Mouse (Mus musculus): ENCODE results near the gene Krtap1-5. TPM values are rescaled to one million over a fixed set of nuclear protein-coding genes. Genes with fewer than 3 reads are reported as not detected.

The Krtap1-5 gene
- not detected for polyA plus RNA-seq (2014; fragmentation: Illumina TruSeq; extraction: RNeasy Lipid Tissue Mini Kit (QIAGEN cat#74804); ENCODE audit: low read depth, low replicate concordance)

DNA sequence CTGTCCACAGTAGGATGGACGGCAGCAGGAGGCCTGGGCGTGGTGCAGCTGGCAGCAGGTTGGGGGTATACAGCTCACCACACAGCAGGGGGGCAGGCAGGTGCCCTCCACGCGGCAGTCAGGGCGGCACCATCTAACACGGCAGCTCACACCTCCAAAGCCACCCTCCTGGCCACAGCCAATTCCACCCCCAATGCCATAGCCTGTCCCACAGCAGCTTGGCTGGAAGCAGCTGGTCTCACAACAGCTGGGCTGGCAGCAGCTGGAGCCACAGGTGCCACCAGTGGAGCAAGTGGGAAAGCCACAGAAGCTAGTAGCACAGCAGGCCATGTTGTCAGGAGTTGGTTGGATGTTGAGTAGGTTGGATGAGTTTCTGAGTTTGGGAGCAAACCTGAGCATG is at the start of gene Krtap1-5:
Gene Krtap1-5, minus strand, starts transcription at position 381 of the 400 bp plus-strand sequence.

DNA sequence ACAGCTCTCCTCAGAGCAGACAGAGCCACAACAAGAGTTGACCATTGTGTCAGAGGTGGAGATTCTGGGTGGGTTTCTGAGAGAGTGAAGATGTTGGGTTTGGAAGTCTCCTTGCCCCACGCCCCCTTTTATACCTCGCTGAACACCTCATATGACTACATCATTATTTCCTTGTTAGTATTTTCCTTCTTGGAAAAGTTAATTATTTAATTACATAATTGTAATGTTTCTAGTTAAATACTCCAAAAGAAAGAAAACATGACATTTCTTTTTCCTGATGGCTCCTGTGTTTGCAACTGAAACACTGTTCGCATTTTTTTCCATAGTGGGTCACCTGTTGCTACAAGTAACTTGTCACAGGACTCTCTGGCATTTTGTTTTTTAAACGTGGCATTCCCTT is 47.3 kb upstream of the Krtap1-5 start, which contains the start of gene Krtap4-1:
Gene Krtap4-1, minus strand, starts transcription at position 101 of the 400 bp plus-strand sequence.

DNA sequence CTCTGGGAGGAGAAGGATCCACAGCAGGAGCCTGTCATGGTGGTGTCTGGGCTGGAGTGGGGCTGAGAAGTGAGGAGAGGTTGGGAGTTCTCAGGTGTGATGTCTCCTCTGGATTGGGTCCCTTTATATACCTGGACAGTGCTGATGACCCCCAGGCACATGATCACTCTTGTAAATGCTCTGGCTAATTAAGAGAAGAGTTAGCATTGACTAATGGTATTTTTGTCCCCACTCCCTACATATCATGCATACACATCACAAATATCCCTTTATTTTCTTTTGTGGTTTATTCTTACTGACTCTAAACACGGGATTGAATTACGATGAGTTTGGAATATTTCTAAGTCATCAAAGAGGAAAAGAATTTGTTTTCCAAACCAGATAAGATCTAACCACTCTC is 39.5 kb upstream of the Krtap1-5 start, which contains the start of gene Gm11562:
Gene Gm11562, minus strand, starts transcription at position 101 of the 400 bp plus-strand sequence.

DNA sequence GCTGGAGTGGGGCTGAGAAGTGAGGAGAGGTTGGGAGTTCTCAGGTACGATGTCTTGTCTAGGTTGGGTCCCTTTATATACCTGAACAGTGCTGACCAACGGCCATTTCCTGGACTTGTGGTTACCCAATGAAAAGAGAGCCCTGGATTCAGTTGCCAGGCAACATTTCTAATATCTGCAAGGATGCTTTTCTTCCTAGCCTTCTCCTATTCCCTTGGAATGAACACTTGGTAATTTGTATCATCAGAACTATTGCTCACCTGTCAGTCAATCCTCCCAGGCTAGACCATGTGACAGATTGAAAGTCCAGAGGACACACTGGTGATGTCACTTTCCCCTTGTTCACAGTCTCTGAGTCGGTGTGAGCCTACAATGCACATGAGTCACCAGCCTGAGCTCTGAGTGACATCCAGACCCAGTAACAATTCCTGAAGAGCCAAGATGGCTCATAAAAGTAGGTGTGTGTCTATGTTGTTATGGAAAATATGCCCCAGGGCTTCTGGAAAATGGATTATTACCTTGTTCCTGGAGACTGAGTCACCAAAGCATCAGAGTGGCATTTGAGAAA is 34.1 kb upstream of the Krtap1-5 start, which contains the start of gene Krtap2-4:
Gene Krtap2-4, minus strand, starts transcription at position 51 of the 568 bp plus-strand sequence.

DNA sequence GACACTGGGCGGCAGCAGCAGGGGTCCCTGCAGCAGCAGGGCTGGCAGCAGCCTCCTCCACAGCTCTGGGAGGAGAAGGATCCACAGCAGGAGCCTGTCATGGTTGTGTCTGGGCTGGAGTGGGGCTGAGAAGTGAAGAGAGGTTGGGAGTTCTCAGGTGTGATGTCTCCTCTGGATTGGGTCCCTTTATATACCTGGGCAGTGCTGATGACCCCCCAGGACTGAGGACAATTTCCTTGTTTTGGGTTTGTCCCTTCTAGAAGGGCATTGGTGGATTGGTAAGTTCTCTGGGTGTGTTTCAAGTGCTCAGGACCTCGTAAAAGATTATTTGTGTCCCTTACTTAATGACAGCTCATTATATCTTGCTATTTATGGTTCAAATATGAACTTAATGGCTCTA is 29.3 kb upstream of the Krtap1-5 start, which contains the start of gene Gm11937:
Gene Gm11937, minus strand, starts transcription at position 101 of the 400 bp plus-strand sequence.

DNA sequence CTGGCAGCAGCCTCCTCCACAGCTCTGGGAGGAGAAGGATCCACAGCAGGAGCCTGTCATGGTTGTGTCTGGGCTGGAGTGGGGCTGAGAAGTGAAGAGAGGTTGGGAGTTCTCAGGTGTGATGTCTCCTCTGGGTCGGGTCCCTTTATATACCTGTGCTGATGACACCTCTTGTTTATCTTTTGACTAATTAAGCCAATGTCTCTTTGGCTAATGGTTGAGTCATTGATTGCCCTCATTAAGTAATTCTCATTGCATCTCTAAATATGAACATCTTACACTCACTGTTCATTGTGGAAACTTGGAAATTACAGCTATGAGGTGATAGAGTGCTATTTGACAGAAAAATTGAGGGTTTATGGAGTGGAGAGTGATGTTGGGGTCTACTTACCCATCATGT is 22.4 kb upstream of the Krtap1-5 start, which contains the start of gene Gm11938:
Gene Gm11938, minus strand, starts transcription at position 101 of the 400 bp plus-strand sequence.

DNA sequence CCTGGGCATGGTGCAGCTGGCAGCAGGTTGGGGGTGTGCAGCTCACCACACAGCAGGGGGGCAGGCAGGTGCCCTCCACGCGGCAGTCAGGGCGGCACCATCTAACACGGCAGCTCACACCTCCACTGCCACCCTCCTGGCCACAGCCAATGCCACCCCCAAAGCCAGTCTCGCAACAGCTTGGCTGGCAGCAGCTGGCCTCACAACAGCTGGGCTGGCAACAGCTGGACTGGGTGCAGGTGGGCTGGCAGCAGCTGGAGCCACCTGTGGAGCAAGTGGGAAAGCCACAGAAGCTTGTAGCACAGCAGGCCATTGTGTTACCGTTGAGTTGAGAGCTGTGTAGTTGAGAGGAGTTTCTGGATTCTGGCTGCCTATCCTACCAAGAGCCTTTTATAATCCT is 16.9 kb upstream of the Krtap1-5 start, which contains the start of gene Krtap9-3:
Gene Krtap9-3, minus strand, starts transcription at position 364 of the 400 bp plus-strand sequence.

DNA sequence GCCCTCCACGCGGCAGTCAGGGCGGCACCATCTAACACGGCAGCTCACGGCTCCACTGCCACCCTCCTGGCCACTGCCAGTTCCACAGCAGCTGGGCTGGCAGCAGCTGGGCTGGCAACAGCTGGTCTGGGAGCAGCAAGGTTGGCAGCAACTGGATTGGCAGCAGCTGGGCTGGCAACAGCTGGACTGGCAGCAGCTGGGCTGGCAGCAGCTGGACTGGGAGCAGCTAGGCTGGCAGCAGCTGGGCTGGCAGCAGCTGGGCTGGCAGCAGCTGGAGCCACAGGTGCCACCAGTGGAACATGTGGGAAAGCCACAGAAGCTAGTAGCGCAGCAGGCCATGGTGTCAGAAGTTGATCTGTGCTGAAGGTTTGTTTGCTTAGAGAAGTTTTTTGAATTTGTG is 10.2 kb upstream of the Krtap1-5 start, which contains the start of gene Krtap1-3:
Gene Krtap1-3, minus strand, starts transcription at position 359 of the 400 bp plus-strand sequence.

DNA sequence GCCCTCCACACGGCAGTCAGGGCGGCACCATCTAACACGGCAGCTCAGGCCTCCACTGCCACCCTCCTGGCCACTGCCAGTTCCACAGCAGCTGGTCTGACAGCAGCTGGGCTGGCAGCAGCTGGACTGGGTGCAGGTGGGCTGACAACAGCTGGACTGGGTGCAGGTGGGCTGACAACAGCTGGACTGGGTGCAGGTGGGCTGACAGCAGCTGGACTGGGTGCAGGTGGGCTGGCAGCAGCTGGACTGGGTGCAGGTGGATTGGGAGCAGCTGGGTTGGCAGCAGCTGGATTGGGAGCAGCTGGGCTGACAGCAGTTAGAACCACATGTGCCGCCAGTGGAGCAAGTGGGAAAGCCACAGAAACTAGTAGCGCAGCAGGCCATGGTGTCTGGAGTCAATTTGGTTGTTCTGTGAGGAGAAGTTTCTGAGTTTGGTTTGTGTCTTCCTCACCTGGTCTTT is 2.5 kb upstream of the Krtap1-5 start, which contains the start of gene Krtap1-4:
Gene Krtap1-4, minus strand, starts transcription at position 410 of the 460 bp plus-strand sequence.

DNA sequence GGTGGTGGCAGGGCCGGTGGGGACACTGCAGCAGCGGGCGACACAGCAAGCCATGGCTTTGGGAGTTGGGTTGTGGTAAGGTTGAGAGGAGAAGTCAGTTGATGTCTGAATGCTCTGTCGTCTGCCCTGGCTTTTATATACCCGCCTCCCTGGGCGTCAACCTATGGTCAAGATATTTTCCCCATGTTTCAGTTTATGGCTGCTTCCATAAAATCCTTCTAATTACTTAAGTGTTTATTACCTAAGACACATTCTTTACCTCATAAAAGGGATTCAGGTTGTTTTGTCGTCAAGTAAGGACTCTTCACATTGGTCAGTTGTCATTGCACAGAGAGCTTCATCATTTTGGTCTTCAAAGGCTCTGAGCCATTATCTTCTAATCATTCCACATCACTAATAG is 14.3 kb downstream of the Krtap1-5 start, which contains the start of gene Krtap3-1:
Gene Krtap3-1, minus strand, starts transcription at position 101 of the 400 bp plus-strand sequence.

DNA sequence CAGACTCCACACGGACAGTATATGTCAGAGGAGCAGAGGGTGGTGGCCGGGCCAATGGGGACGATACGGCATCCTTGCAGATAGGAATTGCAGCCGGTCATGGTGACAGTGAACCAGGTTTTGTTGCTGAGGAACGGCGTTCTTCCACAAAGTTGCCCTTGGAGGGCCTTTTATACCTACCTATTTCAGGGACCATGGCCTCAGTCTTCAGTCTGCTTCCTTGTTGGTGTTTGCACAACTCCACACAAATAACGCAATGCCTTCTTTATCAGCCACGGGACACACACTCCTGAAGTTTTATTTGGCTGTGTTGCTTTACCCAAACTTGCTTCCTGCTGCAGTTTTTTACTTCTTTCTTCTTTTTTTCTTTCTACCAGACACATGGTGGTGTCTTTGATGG is 21.4 kb downstream of the Krtap1-5 start, which contains the start of gene Gm11939:
Gene Gm11939, minus strand, starts transcription at position 101 of the 400 bp plus-strand sequence.

DNA sequence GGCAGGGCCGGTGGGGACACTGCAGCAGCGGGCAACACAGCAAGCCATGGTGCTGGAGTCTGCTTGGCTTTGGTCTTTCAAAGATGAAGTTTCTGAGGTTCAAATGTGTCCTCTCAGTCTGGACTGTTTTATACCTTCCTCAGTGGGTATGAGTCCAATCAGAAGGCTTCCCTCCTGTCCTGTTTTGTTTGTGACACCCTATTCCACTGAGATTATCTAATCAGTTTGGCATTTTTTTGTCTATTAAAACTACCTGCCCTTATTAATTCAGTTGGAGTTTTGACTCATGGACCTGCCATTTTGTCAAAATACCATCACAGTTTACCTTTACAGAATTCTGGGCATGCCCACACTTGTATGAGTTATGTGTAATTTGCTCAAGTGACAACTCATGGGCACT is 24.1 kb downstream of the Krtap1-5 start, which contains the start of gene Krtap3-2:
Gene Krtap3-2, minus strand, starts transcription at position 101 of the 400 bp plus-strand sequence.

DNA sequence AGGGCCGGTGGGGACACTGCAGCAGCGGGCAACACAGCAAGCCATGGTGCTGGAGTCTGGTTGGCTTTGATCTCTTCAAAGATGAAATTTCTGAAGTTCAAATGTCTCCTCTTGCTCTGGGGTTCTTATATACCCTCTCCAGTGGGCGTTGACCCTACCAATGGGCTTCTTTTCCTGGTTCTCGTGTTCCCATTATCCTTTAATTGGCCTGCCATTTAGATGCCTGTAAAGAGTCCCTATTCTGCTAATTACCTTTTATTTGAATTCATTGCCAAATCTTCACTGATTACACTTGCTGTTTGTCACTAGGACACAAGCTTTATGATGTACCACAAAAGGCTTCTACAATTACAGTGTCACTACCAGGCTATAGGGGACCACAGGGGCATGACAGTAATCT is 30.1 kb downstream of the Krtap1-5 start, which contains the start of gene Krtap3-3:
Gene Krtap3-3, minus strand, starts transcription at position 101 of the 400 bp plus-strand sequence.

Other genes starting within 250 kb of the Krtap1-5 start
- not detected for gene Krt26, start 243.1 kb downstream of the Krtap1-5 start, polyA plus RNA-seq (2014; fragmentation: Illumina TruSeq; extraction: RNeasy Lipid Tissue Mini Kit (QIAGEN cat#74804); ENCODE audit: low read depth, low replicate concordance)
- gene Krt27, start 229.9 kb downstream of the Krtap1-5 start, polyA plus RNA-seq (2014; fragmentation: Illumina TruSeq; extraction: RNeasy Lipid Tissue Mini Kit (QIAGEN cat#74804); ENCODE audit: low read depth, low replicate concordance), result not detected
- not detected for gene Krt28, start 206.1 kb downstream of the Krtap1-5 start, polyA plus RNA-seq (2014; fragmentation: Illumina TruSeq; extraction: RNeasy Lipid Tissue Mini Kit (QIAGEN cat#74804); ENCODE audit: low read depth, low replicate concordance)
- gene Krt10, start 191.7 kb downstream of the Krtap1-5 start, polyA plus RNA-seq (2014; fragmentation: Illumina TruSeq; extraction: RNeasy Lipid Tissue Mini Kit (QIAGEN cat#74804); ENCODE audit: low read depth, low replicate concordance), result 14.8 TPM
- gene Krt12, start 158.8 kb downstream of the Krtap1-5 start, polyA plus RNA-seq (2014; fragmentation: Illumina TruSeq; extraction: RNeasy Lipid Tissue Mini Kit (QIAGEN cat#74804); ENCODE audit: low read depth, low replicate concordance), result not detected
- gene Krt20, start 142.9 kb downstream of the Krtap1-5 start, polyA plus RNA-seq (2014; fragmentation: Illumina TruSeq; extraction: RNeasy Lipid Tissue Mini Kit (QIAGEN cat#74804); ENCODE audit: low read depth, low replicate concordance), result not detected
- not detected for gene Krt23, start 87.9 kb downstream of the Krtap1-5 start, polyA plus RNA-seq (2014; fragmentation: Illumina TruSeq; extraction: RNeasy Lipid Tissue Mini Kit (QIAGEN cat#74804); ENCODE audit: low read depth, low replicate concordance)
- not detected for gene Krt39, start 59.7 kb downstream of the Krtap1-5 start, polyA plus RNA-seq (2014; fragmentation: Illumina TruSeq; extraction: RNeasy Lipid Tissue Mini Kit (QIAGEN cat#74804); ENCODE audit: low read depth, low replicate concordance)
- not detected for gene Krt40, start 37.9 kb downstream of the Krtap1-5 start, polyA plus RNA-seq (2014; fragmentation: Illumina TruSeq; extraction: RNeasy Lipid Tissue Mini Kit (QIAGEN cat#74804); ENCODE audit: low read depth, low replicate concordance)
- not detected for gene Krtap3-3, start 30.2 kb downstream of the Krtap1-5 start, polyA plus RNA-seq (2014; fragmentation: Illumina TruSeq; extraction: RNeasy Lipid Tissue Mini Kit (QIAGEN cat#74804); ENCODE audit: low read depth, low replicate concordance)
- gene Krtap3-2, start 24.2 kb downstream of the Krtap1-5 start, polyA plus RNA-seq (2014; fragmentation: Illumina TruSeq; extraction: RNeasy Lipid Tissue Mini Kit (QIAGEN cat#74804); ENCODE audit: low read depth, low replicate concordance), result not detected
- gene Gm11939, start 21.6 kb downstream of the Krtap1-5 start, polyA plus RNA-seq (2014; fragmentation: Illumina TruSeq; extraction: RNeasy Lipid Tissue Mini Kit (QIAGEN cat#74804); ENCODE audit: low read depth, low replicate concordance), result not detected
- not detected for gene Krtap3-1, start 14.4 kb downstream of the Krtap1-5 start, polyA plus RNA-seq (2014; fragmentation: Illumina TruSeq; extraction: RNeasy Lipid Tissue Mini Kit (QIAGEN cat#74804); ENCODE audit: low read depth, low replicate concordance)
- not detected for gene Krtap1-4, start 2.6 kb upstream of the Krtap1-5 start, polyA plus RNA-seq (2014; fragmentation: Illumina TruSeq; extraction: RNeasy Lipid Tissue Mini Kit (QIAGEN cat#74804); ENCODE audit: low read depth, low replicate concordance)
- gene Krtap1-3, start 10.3 kb upstream of the Krtap1-5 start, polyA plus RNA-seq (2014; fragmentation: Illumina TruSeq; extraction: RNeasy Lipid Tissue Mini Kit (QIAGEN cat#74804); ENCODE audit: low read depth, low replicate concordance), result not detected
- not detected for gene Krtap9-3, start 17.1 kb upstream of the Krtap1-5 start, polyA plus RNA-seq (2014; fragmentation: Illumina TruSeq; extraction: RNeasy Lipid Tissue Mini Kit (QIAGEN cat#74804); ENCODE audit: low read depth, low replicate concordance)
- gene Gm11938, start 22.3 kb upstream of the Krtap1-5 start, polyA plus RNA-seq (2014; fragmentation: Illumina TruSeq; extraction: RNeasy Lipid Tissue Mini Kit (QIAGEN cat#74804); ENCODE audit: low read depth, low replicate concordance), result not detected
- gene Gm11937, start 29.2 kb upstream of the Krtap1-5 start, polyA plus RNA-seq (2014; fragmentation: Illumina TruSeq; extraction: RNeasy Lipid Tissue Mini Kit (QIAGEN cat#74804); ENCODE audit: low read depth, low replicate concordance), result not detected
- gene Krtap2-4, start 33.8 kb upstream of the Krtap1-5 start, polyA plus RNA-seq (2014; fragmentation: Illumina TruSeq; extraction: RNeasy Lipid Tissue Mini Kit (QIAGEN cat#74804); ENCODE audit: low read depth, low replicate concordance), result not detected
- not detected for gene Gm11562, start 39.4 kb upstream of the Krtap1-5 start, polyA plus RNA-seq (2014; fragmentation: Illumina TruSeq; extraction: RNeasy Lipid Tissue Mini Kit (QIAGEN cat#74804); ENCODE audit: low read depth, low replicate concordance)
- not detected for gene Krtap4-1, start 47.2 kb upstream of the Krtap1-5 start, polyA plus RNA-seq (2014; fragmentation: Illumina TruSeq; extraction: RNeasy Lipid Tissue Mini Kit (QIAGEN cat#74804); ENCODE audit: low read depth, low replicate concordance)
- gene Krtap4-2, start 54.1 kb upstream of the Krtap1-5 start, polyA plus RNA-seq (2014; fragmentation: Illumina TruSeq; extraction: RNeasy Lipid Tissue Mini Kit (QIAGEN cat#74804); ENCODE audit: low read depth, low replicate concordance), result not detected
- not detected for gene Krtap4-7, start 63.1 kb upstream of the Krtap1-5 start, polyA plus RNA-seq (2014; fragmentation: Illumina TruSeq; extraction: RNeasy Lipid Tissue Mini Kit (QIAGEN cat#74804); ENCODE audit: low read depth, low replicate concordance)
- gene Gm11555, start 69.2 kb upstream of the Krtap1-5 start, polyA plus RNA-seq (2014; fragmentation: Illumina TruSeq; extraction: RNeasy Lipid Tissue Mini Kit (QIAGEN cat#74804); ENCODE audit: low read depth, low replicate concordance), result not detected
- gene Gm11563, start 77.9 kb upstream of the Krtap1-5 start, polyA plus RNA-seq (2014; fragmentation: Illumina TruSeq; extraction: RNeasy Lipid Tissue Mini Kit (QIAGEN cat#74804); ENCODE audit: low read depth, low replicate concordance), result not detected
- not detected for gene Krtap4-6, start 84.9 kb upstream of the Krtap1-5 start, polyA plus RNA-seq (2014; fragmentation: Illumina TruSeq; extraction: RNeasy Lipid Tissue Mini Kit (QIAGEN cat#74804); ENCODE audit: low read depth, low replicate concordance)
- gene Gm14190, start 109.7 kb upstream of the Krtap1-5 start, polyA plus RNA-seq (2014; fragmentation: Illumina TruSeq; extraction: RNeasy Lipid Tissue Mini Kit (QIAGEN cat#74804); ENCODE audit: low read depth, low replicate concordance), result not detected
- not detected for gene Gm14180, start 153.3 kb upstream of the Krtap1-5 start, polyA plus RNA-seq (2014; fragmentation: Illumina TruSeq; extraction: RNeasy Lipid Tissue Mini Kit (QIAGEN cat#74804); ENCODE audit: low read depth, low replicate concordance)
- not detected for gene Gm11595, start 191.9 kb upstream of the Krtap1-5 start, polyA plus RNA-seq (2014; fragmentation: Illumina TruSeq; extraction: RNeasy Lipid Tissue Mini Kit (QIAGEN cat#74804); ENCODE audit: low read depth, low replicate concordance)
- gene Krtap4-8, start 199.7 kb upstream of the Krtap1-5 start, polyA plus RNA-seq (2014; fragmentation: Illumina TruSeq; extraction: RNeasy Lipid Tissue Mini Kit (QIAGEN cat#74804); ENCODE audit: low read depth, low replicate concordance), result not detected
- gene Krtap4-9, start 204.2 kb upstream of the Krtap1-5 start, polyA plus RNA-seq (2014; fragmentation: Illumina TruSeq; extraction: RNeasy Lipid Tissue Mini Kit (QIAGEN cat#74804); ENCODE audit: low read depth, low replicate concordance), result not detected
- gene Gm11596, start 212.5 kb upstream of the Krtap1-5 start, polyA plus RNA-seq (2014; fragmentation: Illumina TruSeq; extraction: RNeasy Lipid Tissue Mini Kit (QIAGEN cat#74804); ENCODE audit: low read depth, low replicate concordance), result not detected
- gene Gm11569, start 217.9 kb upstream of the Krtap1-5 start, polyA plus RNA-seq (2014; fragmentation: Illumina TruSeq; extraction: RNeasy Lipid Tissue Mini Kit (QIAGEN cat#74804); ENCODE audit: low read depth, low replicate concordance), result not detected
- gene Gm11554, start 223.4 kb upstream of the Krtap1-5 start, polyA plus RNA-seq (2014; fragmentation: Illumina TruSeq; extraction: RNeasy Lipid Tissue Mini Kit (QIAGEN cat#74804); ENCODE audit: low read depth, low replicate concordance), result not detected
- not detected for gene Krtap4-13, start 228.9 kb upstream of the Krtap1-5 start, polyA plus RNA-seq (2014; fragmentation: Illumina TruSeq; extraction: RNeasy Lipid Tissue Mini Kit (QIAGEN cat#74804); ENCODE audit: low read depth, low replicate concordance)
- not detected for gene Gm11564, start 234.7 kb upstream of the Krtap1-5 start, polyA plus RNA-seq (2014; fragmentation: Illumina TruSeq; extraction: RNeasy Lipid Tissue Mini Kit (QIAGEN cat#74804); ENCODE audit: low read depth, low replicate concordance)

Measured in adrenal gland, adult 10 weeks (tissue).